Mouse (Mus musculus) heart, embryonic 12.5 days (tissue): ENCODE measurements around the gene Zfp442. TPM values are rescaled to one million over a fixed set of nuclear protein-coding genes. Genes with fewer than 3 reads are reported as not detected.

Source experiments
- polyA plus RNA-seq: library from polyadenylated mRNA; unstranded; fragments of >200 nt; fragmentation: Nextera tagmentation; extraction: Ambion mirVana; gene quantifications from 2 replicates; pipeline ENCODE4 v1.2.1, GENCODE M21; 2016

Zfp442 gene
- polyA plus RNA-seq, 1 experiment from 2014 or later, result 4.8 TPM

Other genes starting within 250 kb of the Zfp442 start
- 4.0 and 4.5 TPM in 2 replicates for gene Zfp937, start 233.4 kb downstream of the Zfp442 start, polyA plus RNA-seq
- 3.2 and 4.3 TPM in 2 replicates for gene Gm21994, start 195.9 kb downstream of the Zfp442 start, polyA plus RNA-seq
- 0.06 TPM in 1 of 2 replicates, not detected in the other for gene Gm14124, start 194.0 kb downstream of the Zfp442 start, polyA plus RNA-seq
- gene Gm10130, start 127.8 kb downstream of the Zfp442 start, polyA plus RNA-seq, result 2.3 and 2.8 TPM in 2 replicates
- gene 3300002I08Rik, start 88.7 kb downstream of the Zfp442 start, polyA plus RNA-seq, result 4.9 and 5.4 TPM in 2 replicates
- gene Zfp345, start 33.6 kb upstream of the Zfp442 start, polyA plus RNA-seq, result 0.08 and 0.12 TPM in 2 replicates
- 0.19 and 0.34 TPM in 2 replicates for gene Cst7, start 118.9 kb upstream of the Zfp442 start, polyA plus RNA-seq
- 29.3 and 32.5 TPM in 2 replicates for gene Apmap, start 157.1 kb upstream of the Zfp442 start, polyA plus RNA-seq
- 11.1 and 12.7 TPM in 2 replicates for gene Acss1, start 217.0 kb upstream of the Zfp442 start, polyA plus RNA-seq
- gene Vsx1, start 237.9 kb upstream of the Zfp442 start, polyA plus RNA-seq, result not detected in 2 replicates